ENCODE assay signal across 8 mouse cellular contexts in genomic region chr7:142405134-142405533, GRCm38 (mm10). TPM values are rescaled to one million over a fixed set of nuclear protein-coding genes. Genes with fewer than 3 reads are reported as not detected.
"Had no signal": no experiment of that assay in that cellular context is flagged by ENCODE, and none has a peak within 500 bp of the region (broad histone marks: within the 10 kb centered on the region; RNA-seq: fewer than 3 reads in every experiment).

No protein-coding gene starts in this region.

RNA-seq across cellular contexts. Expression of gene Gm49369, which starts 22.7 kb away (rescaled TPM):
- polyA plus RNA-seq: neural tube, embryonic 15.5 days; small intestine, adult 2 months; spleen, adult 2 months; stomach, embryonic 14.5 days; stomach, embryonic 16.5 days; testis, adult 2 months had no signal

RNA-seq across cellular contexts. Expression of gene Syt8, which starts 29.5 kb away (rescaled TPM):
- polyA plus RNA-seq: neural tube, embryonic 13.5 days; neural tube, embryonic 14.5 days had no signal

RNA-seq across cellular contexts. Expression of gene Ifitm10, which starts 31.6 kb away (rescaled TPM):
- polyA plus RNA-seq: testis, adult 2 months had no signal

RNA-seq across cellular contexts. Expression of gene Tnni2, which starts 36.5 kb away (rescaled TPM):
- polyA plus RNA-seq: testis, adult 2 months had no signal
